Mouse (Mus musculus) CD4-positive, CD25-positive, alpha-beta regulatory T cell, adult 9 weeks (primary cell): ENCODE measurements around the gene Ppfibp2. TPM values are rescaled to one million over a fixed set of nuclear protein-coding genes. Genes with fewer than 3 reads are reported as not detected.

Source experiments
- polyA plus RNA-seq: library from polyadenylated mRNA; unstranded; fragments of 100-300 nt; shearing (Covaris generic); gene quantifications from one replicate; pipeline ENCODE4 v1.2.1, GENCODE M21; 2017

Ppfibp2 gene
- 0.82 TPM for polyA plus RNA-seq

DNA sequence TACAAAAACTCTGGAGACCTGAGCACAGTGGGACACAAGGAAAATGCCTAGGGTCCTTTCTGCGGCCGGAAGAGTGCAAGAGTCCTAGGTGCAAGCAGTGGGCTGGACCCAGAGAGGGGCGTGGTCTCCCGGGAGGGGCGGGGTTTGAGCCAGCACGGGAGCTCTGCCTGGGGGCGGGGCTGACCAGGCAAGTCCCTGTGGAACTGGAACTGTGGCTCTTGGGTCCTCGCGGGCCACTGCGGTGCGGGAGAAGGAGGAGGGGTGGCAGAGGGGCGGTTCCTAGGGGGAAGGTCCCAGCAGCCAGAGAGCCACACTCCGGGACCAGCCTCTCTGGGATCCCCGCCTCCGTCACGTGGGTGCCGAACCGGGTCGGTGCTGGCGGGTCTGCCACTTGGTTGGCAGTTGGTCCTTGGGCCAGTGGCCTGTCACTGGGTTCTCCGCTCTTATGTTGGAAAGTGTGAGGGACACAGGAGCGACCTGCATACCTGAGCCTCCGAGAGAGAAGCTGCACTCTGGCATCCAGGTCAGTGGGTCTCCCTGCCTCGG is at the start of gene Ppfibp2:
Gene Ppfibp2 (plus strand): TSS at position 351 of the 546 bp plus-strand sequence.

GRCm38 (mm10) chr7:107567261-107567671 is 27.7 kb upstream of the Ppfibp2 start, which contains the start of gene Olfml1:
Gene Olfml1 (plus strand): TSS chr7:107567446.

GRCm38 (mm10) chr7:107625061-107625460 is 30.1 kb downstream of the Ppfibp2 start, which contains the start of gene 5330417H12Rik:
Gene 5330417H12Rik (minus strand): TSS chr7:107625161.

DNA sequence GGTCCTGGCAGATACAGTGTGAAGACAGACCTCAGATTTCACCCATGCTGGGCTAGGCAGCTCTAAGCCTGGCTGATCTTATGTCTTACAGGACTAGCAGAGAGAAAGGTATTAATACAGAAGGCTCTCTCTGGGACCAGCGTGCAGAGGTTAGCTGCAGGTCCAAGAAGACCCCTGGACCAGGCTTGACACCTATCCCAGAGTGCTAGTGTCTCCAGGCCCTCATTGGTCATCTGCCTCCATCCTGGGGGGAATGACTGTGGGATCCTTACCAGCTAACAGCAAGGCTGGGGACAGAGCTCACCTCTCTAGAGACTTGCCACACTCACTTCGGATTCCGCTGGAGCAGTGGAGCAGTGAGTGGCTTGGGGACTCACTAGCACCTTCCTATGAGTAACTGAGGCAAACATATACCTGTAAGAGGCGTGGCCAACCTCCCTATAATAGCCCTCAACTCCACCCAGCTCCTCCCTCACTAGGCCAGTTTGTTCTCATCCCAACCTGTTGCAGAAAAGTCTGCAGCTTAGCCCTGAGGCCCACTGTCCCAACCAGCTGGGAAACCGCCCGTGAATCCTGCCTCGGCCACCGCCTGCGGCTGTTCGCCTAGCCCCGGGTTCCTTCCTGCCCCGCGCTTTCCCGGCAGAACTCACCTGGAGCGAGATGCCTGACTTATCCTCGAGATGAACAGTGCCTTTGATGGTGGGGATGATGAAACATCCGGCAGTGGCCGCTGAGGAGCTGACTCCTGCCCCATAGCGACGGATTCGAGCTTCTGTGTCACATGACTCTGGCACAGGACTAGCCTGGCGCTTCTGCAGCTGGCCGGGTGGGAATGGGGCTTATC is 162.5 kb downstream of the Ppfibp2 start, which contains the start of gene Cyb5r2:
Gene Cyb5r2 (minus strand): TSS at position 725 of the 844 bp plus-strand sequence.

Other genes starting within 250 kb of the Ppfibp2 start
- not detected for gene Syt9, start 224.5 kb upstream of the Ppfibp2 start, polyA plus RNA-seq
- not detected for gene Olfml1, start 27.8 kb upstream of the Ppfibp2 start, polyA plus RNA-seq
- not detected for gene 5330417H12Rik, start 30.0 kb downstream of the Ppfibp2 start, polyA plus RNA-seq
- gene Cyb5r2, start 162.8 kb downstream of the Ppfibp2 start, polyA plus RNA-seq = not detected
- not detected for gene Ovch2, start 206.0 kb downstream of the Ppfibp2 start, polyA plus RNA-seq
- gene Olfr467, start 217.1 kb downstream of the Ppfibp2 start, polyA plus RNA-seq = not detected
- not detected for gene Olfr469, start 230.3 kb downstream of the Ppfibp2 start, polyA plus RNA-seq